Mouse (Mus musculus): ENCODE results near the gene Gm21970.
A peak's percentile ranks its signal among the peaks of the same experiment; 100 is the strongest.

The Gm21970 gene

GRCm38 (mm10) chr16:91373473-91374252 is 17.9 kb upstream of the Gm21970 start:
- no peak for DNase-seq

GRCm38 (mm10) chr16:91374253-91374634 is 17.3 kb upstream of the Gm21970 start:
- DNase-seq = no peak

GRCm38 (mm10) chr16:91376701-91377100 is 14.8 kb upstream of the Gm21970 start:
- DNase-seq = no peak

- DNase-seq = no peak
Measured at GRCm38 (mm10) chr16:91378431-91378986, 13.0 kb upstream of the Gm21970 start.

- DNase-seq = no peak
Measured at GRCm38 (mm10) chr16:91378991-91379390, 12.5 kb upstream of the Gm21970 start.

GRCm38 (mm10) chr16:91379412-91379811 is 12.1 kb upstream of the Gm21970 start:
- DNase-seq = no peak

- DNase-seq = no peak
Measured at GRCm38 (mm10) chr16:91380151-91380550, 11.4 kb upstream of the Gm21970 start.

GRCm38 (mm10) chr16:91381606-91382005 is 9.9 kb upstream of the Gm21970 start:
- DNase-seq = no peak

- DNase-seq = no peak
Measured at GRCm38 (mm10) chr16:91382261-91382790, 9.2 kb upstream of the Gm21970 start.

- no peak for DNase-seq
Measured at GRCm38 (mm10) chr16:91384221-91384620, 7.3 kb upstream of the Gm21970 start.

- peak; percentile 63 for DNase-seq
Measured at GRCm38 (mm10) chr16:91385621-91386020, 5.9 kb upstream of the Gm21970 start.

GRCm38 (mm10) chr16:91386419-91387120 is 5.0 kb upstream of the Gm21970 start:
- no peak for DNase-seq

GRCm38 (mm10) chr16:91387121-91387486 is 4.4 kb upstream of the Gm21970 start:
- DNase-seq = no peak

- DNase-seq = no peak
Measured at GRCm38 (mm10) chr16:91390100-91390499, 1.4 kb upstream of the Gm21970 start.

GRCm38 (mm10) chr16:91394826-91395410 is 3.4 kb downstream of the Gm21970 start:
- DNase-seq = no peak

- DNase-seq = no peak
Measured at GRCm38 (mm10) chr16:91395633-91396392, 4.3 kb downstream of the Gm21970 start.

GRCm38 (mm10) chr16:91396844-91397537 is 5.5 kb downstream of the Gm21970 start:
- DNase-seq = no peak

GRCm38 (mm10) chr16:91398030-91398429 is 6.5 kb downstream of the Gm21970 start:
- DNase-seq = no peak

- no peak for DNase-seq
Measured at GRCm38 (mm10) chr16:91398944-91399343, 7.4 kb downstream of the Gm21970 start.

GRCm38 (mm10) chr16:91401569-91402165 is 10.1 kb downstream of the Gm21970 start:
- no peak for DNase-seq

- no peak for DNase-seq
Measured at GRCm38 (mm10) chr16:91403784-91404183, 12.3 kb downstream of the Gm21970 start.

- DNase-seq = no peak
Measured at GRCm38 (mm10) chr16:91404187-91404586, 12.7 kb downstream of the Gm21970 start.

Measured in lung, postnatal 14 days (tissue).